Mouse (Mus musculus) embryonic facial prominence, embryonic 10.5 days (tissue): ENCODE results near the gene Cyp2j13. TPM values are rescaled to one million over a fixed set of nuclear protein-coding genes. Genes with fewer than 3 reads are reported as not detected.
A peak's percentile ranks its signal among the peaks of the same experiment; 100 is the strongest.
"Not testable (repeated sequence)": the region's sequence is repeated elsewhere in the genome, so short reads cannot be mapped to it uniquely, and the experiment has no call there.

Source experiments
- DNase-seq: peaks from one replicate; pipeline ENCODE4 v3.0.0-alpha.2; 2017; ENCODE audit warnings: low spot score
- H3K27ac ChIP-seq: fragments of 300-500 bp; sonication (generic); replicated peaks from 2 replicates; pipeline ENCODE4 v1.5.1; 2016; ENCODE audit warnings: mild to moderate bottlenecking
- H3K27me3 ChIP-seq: fragments of 300-500 bp; sonication (generic); replicated peaks from 2 replicates; pipeline ENCODE4 v1.6.1; 2016; ENCODE audit warnings: low read depth, mild to moderate bottlenecking; ENCODE audit not compliant: poor library complexity, severe bottlenecking
- H3K36me3 ChIP-seq: fragments of 300-500 bp; sonication (generic); replicated peaks from 2 replicates; pipeline ENCODE4 v1.6.1; 2016; ENCODE audit warnings: mild to moderate bottlenecking, moderate library complexity
- H3K4me1 ChIP-seq: fragments of 300-500 bp; sonication (generic); 2 replicates; pipeline ENCODE4 v1.6.1; 2016
- H3K4me3 ChIP-seq: fragments of 300-500 bp; sonication (generic); 2 replicates; pipeline ENCODE4 v1.5.1; 2016; ENCODE audit warnings: mild to moderate bottlenecking, moderate library complexity
- H3K9me3 ChIP-seq: fragments of 300-500 bp; sonication (generic); 2 replicates; pipeline ENCODE4 v1.6.1; 2016; ENCODE audit warnings: mild to moderate bottlenecking
- WGBS: fragments of 180-500 bp; shearing (Covaris S2); methylation state at CpG from one replicate; pipeline ENCODE4 v1.1.7; 2016; 5-methylcytosine and 5-hydroxymethylcytosine counted together
- polyA plus RNA-seq: library from polyadenylated mRNA; unstranded; fragments of >200 nt; fragmentation: Nextera tagmentation; extraction: Ambion mirVana; gene quantifications from 2 replicates; pipeline ENCODE4 v1.2.1, GENCODE M21; 2016

Cyp2j13 gene
- 0.10 TPM in 2 replicates for polyA plus RNA-seq

GRCm38 (mm10) chr4:96077261-96078125, at the start of gene Cyp2j13:
Cyp2j13 (minus strand) TSS chr4:96077546.
- H3K4me3 ChIP-seq, result peak within 1 kb of the TSS; percentile 50
- H3K27me3 ChIP-seq, result no peaks in the 10 kb centered on the region
- peak within 1 kb of the TSS; percentile 61 for H3K27ac ChIP-seq
- no peaks in the 10 kb centered on the region for H3K9me3 ChIP-seq
- peaks cover 16% of the 10 kb centered on the region for H3K4me1 ChIP-seq
- no peaks in the 10 kb centered on the region for H3K36me3 ChIP-seq
- WGBS, result 7% methylated on average over 20 of the region's 20 CpGs
- DNase-seq, result peak; percentile 74

DNA sequence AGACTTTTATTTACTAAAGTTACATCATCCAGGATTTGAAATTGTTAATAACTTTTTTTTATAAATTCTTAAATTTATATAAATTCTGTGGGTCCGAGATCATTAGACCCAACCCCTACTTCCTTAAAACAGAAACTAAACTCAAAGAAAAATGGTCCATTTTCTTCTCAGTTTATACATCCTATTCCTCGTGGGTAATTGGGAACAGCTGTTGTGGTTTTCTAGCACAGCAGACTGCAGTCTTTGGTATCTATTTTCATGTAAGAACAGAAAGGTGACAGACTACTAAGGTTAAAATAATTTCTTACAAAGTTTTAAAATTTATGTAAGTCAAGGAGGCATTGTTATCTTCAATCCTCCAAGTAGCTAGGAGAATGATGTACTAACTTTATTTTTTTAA, 19.5 kb upstream of the Cyp2j13 start:
- Histone ChIP-seq H3K27me3 (no peaks in the 10 kb centered on the region), H3K36me3 (no peaks in the 10 kb centered on the region), H3K4me1 (peaks cover 6% of the 10 kb centered on the region; the same call in 1 of the 2 replicates), H3K9me3 (no peaks in the 10 kb centered on the region), H3K4me3 (no peak overlapping the region), H3K27ac (no peak overlapping the region)
- WGBS, result 40% methylated on average over 2 of the region's 2 CpGs
- no peak for DNase-seq

DNA sequence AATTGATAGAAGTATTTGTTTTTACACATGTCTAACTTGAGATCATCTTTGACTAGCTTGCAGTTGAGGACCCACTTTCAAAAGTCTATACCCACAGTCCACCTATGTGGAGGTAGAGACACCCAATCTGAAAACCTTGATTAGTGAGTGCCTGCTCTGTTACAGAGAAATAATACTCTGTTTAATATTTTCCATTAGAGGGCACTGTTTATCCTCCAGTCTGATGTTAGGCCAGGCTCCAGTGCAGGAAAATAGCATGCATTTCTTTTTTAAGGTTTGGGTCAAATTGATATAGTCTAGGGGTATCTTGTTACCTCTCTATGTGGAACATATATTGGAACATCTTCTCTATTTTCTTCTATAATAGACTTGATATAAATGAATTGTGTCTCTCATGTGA, 14.5 kb upstream of the Cyp2j13 start:
- H3K9me3 ChIP-seq, result no peaks in the 10 kb centered on the region
- H3K36me3 ChIP-seq, result no peaks in the 10 kb centered on the region
- no peaks in the 10 kb centered on the region for H3K27me3 ChIP-seq
- H3K4me1 ChIP-seq, result peaks cover 2% of the 10 kb centered on the region; the same call in 1 of the 2 replicates
- no peak overlapping the region for H3K27ac ChIP-seq
- no peak overlapping the region for H3K4me3 ChIP-seq
- no peak for DNase-seq

- not testable (repeated sequence) for H3K4me1 ChIP-seq, H3K4me3 ChIP-seq, H3K27me3 ChIP-seq, H3K27ac ChIP-seq, H3K36me3 ChIP-seq, DNase-seq, H3K9me3 ChIP-seq
- WGBS, result 68% methylated on average over 6 of the region's 6 CpGs
Measured at GRCm38 (mm10) chr4:96089356-96090048, 12.2 kb upstream of the Cyp2j13 start.

DNA sequence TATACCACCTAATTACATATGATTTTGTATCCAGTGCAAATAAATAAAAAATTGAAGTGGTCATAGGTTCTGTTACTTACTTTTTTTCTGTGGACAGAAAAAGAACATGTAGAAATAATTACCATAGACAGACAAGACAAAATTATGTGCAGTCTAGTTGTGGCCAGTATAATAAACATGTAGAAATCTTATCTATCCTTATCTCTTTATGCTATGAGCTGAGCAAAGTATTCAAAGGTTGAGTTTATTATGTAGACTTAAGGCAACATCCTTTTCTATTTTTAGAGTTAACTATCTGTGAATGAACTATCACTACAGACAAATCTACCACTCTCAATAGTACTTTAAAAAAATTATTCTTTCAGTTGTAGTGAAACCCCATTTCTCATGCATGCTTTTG, 962 bp upstream of the Cyp2j13 start:
- peaks cover 16% of the 10 kb centered on the region for H3K4me1 ChIP-seq
- no peaks in the 10 kb centered on the region for H3K36me3 ChIP-seq
- no peak for DNase-seq
- no peaks in the 10 kb centered on the region for H3K27me3 ChIP-seq
- no peaks in the 10 kb centered on the region for H3K9me3 ChIP-seq
- H3K4me3 ChIP-seq, result no peak overlapping the region
- no peak overlapping the region for H3K27ac ChIP-seq

DNA sequence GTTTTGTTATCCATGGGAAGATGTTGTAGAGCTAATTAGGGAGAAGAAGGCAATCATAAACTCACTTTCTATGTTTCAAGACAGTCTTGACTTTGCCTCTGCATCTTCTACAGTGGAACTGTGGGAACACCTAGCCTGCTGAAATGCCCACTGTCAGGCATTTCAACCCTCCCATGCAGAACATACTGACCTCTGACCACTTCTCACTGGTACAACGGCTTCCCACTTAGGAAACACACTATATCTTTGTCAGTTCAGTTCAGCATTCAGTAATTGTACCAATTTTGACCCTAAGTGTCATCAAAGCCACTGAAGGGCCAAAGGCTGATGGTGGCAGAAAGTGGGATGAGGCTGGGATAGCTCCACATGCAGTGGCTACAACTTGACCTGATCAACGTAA, 15.3 kb downstream of the Cyp2j13 start:
- DNase-seq, result no peak
- H3K4me3 ChIP-seq, result no peak overlapping the region

DNA sequence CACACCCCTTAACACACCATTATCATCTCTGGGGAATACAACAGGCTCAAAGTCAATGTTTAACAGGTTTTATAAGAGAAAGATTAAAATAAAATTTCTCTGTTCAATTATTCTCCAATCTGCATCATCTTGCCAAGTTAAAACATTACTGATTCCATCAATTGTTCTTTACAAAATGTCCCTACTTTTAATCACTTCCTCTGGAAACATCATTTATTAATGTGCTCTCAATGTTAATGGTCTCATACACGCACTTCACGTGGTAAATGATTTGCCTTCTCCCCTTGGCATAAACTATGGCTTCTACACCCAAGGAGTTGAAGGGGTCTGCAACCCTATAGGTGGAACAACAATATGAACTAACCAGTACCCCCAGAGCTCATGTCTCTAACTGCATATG, 17.2 kb downstream of the Cyp2j13 start:
- Histone ChIP-seq H3K4me3 (no peak overlapping the region), H3K4me1 (no peaks in the 10 kb centered on the region), H3K27ac (no peak overlapping the region), H3K36me3 (no peaks in the 10 kb centered on the region), H3K27me3 (no peaks in the 10 kb centered on the region), H3K9me3 (0 out of 2 replicates have a peak, but pooled peaks cover 4% of the 10 kb centered on the region)
- no peak for DNase-seq
- 93% methylated on average over 2 of the region's 2 CpGs for WGBS

More for the DNA sequence above, 15.3 kb downstream of the Cyp2j13 start:
- Histone ChIP-seq H3K27me3 (no peaks in the 10 kb centered on the region), H3K27ac (no peak overlapping the region), H3K4me1 (no peaks in the 10 kb centered on the region), H3K36me3 (no peaks in the 10 kb centered on the region), H3K9me3 (no peaks in the 10 kb centered on the region)
- 88% methylated on average over 2 of the region's 2 CpGs for WGBS

DNA sequence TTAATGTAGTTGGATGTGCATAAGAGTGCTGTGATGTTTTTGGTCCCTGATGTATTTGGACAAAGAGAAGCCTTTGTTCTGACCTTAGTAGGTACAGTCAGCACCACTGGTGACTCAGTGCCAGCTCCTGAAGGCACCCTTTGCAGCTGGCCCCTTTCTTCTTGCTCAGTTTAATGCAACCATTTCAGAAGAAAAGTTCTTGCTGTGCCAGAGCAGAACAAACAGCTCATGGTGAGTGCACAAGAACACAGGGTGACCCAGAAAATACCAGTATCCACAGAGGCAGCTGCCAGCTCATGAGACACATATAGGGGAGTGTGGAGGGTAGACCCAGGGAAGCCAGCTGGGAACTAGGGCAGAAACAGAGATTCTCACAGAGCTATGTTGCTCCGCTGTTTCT, 48.9 kb downstream of the Cyp2j13 start:
- DNase-seq, result no peak
- Histone ChIP-seq H3K4me1 (no peaks in the 10 kb centered on the region), H3K36me3 (no peaks in the 10 kb centered on the region), H3K9me3 (no peaks in the 10 kb centered on the region), H3K27ac (no peak overlapping the region), H3K27me3 (no peaks in the 10 kb centered on the region), H3K4me3 (no peak overlapping the region)
- 93% methylated on average over 1 of the region's 1 CpGs for WGBS

DNA sequence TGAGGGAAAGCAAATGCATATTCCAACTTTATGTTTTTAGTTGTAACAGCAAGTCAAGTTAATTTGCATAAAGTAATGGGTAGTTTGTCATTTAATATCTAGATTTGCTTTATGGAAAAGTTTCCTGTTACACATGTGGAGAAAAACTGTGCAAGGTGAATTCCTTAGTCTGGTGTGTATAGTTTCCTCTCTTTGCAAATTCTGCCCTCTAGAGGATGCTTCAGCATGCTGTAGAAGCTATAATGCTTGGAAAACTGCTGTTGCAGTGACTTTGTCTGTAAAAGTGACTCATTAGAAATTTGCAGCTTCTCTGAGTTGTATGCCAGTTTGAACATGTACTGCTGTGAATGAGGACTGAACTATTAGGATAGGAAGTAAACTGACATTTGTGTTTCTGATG, 54.5 kb downstream of the Cyp2j13 start:
- Histone ChIP-seq H3K27me3 (no peaks in the 10 kb centered on the region), H3K9me3 (no peaks in the 10 kb centered on the region), H3K36me3 (peaks cover 5% of the 10 kb centered on the region; the same call in 1 of the 2 replicates), H3K27ac (no peak overlapping the region), H3K4me3 (no peak overlapping the region), H3K4me1 (no peaks in the 10 kb centered on the region)
- no peak for DNase-seq

DNA sequence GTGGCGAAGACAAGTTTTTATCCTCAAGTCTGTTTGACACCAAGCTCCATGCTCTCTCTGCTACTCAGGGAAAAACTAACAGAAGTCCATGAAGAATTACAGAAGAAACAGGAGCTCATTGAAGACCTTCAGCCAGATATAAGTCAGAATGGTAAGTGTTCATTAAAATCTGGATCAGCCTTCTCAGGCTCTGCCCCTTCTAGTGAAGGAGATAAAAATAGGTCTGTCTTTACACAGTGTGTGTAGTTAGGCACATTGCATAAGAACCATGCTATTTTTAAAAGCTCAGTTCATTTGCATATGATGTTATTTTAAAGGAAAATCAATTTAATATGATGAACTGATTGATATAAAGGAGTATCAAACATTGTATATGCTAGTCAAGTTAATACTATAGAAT, 60.5 kb downstream of the Cyp2j13 start:
- Histone ChIP-seq H3K27ac (no peak overlapping the region), H3K36me3 (peaks cover 4% of the 10 kb centered on the region; the same call in 1 of the 2 replicates), H3K27me3 (no peaks in the 10 kb centered on the region), H3K4me1 (no peaks in the 10 kb centered on the region), H3K4me3 (no peak overlapping the region), H3K9me3 (no peaks in the 10 kb centered on the region)
- DNase-seq, result no peak
- WGBS, result 94% methylated on average over 1 of the region's 1 CpGs

- H3K4me3 ChIP-seq, H3K4me1 ChIP-seq, H3K27ac ChIP-seq, DNase-seq, H3K36me3 ChIP-seq, H3K9me3 ChIP-seq, H3K27me3 ChIP-seq: not testable (repeated sequence)
- WGBS, result 93% methylated on average over 17 of the region's 17 CpGs
Measured at GRCm38 (mm10) chr4:95982221-95982620, 95.1 kb downstream of the Cyp2j13 start.
